Comparison of ENCODE assay signal across 27 mouse cellular contexts in the genomic region with DNA sequence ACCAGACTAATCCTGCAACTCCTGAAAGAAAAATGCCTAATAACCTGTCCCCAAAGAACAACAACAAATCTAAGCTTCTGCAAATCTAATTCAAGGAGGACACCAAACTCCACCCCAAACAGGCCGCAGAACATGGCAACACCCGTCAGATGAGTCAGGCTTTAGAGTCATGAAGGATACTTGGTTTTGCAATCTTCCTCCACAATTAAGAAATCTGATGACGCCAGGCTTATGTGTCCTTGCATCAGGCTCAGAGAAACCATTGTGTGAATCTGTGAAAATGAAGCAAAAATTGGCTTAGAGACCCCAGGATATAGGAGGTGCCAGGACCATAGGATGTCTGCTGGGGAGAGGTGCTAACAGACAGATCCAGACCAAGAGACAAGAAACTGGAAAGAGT.
A peak's percentile ranks its signal among the peaks of the same experiment; 100 is the strongest.
DNase-seq lines count a peak whose midpoint lies in the region; ATAC-seq and TF ChIP-seq lines count a peak whose summit lies in the region.
"Had no signal": no experiment of that assay in that cellular context is flagged by ENCODE, and none has a peak within 500 bp of the region (broad histone marks: within the 10 kb centered on the region; RNA-seq: fewer than 3 reads in every experiment).

No protein-coding gene starts in this region.

- no peaks in the 10 kb centered on the region for H3K27me3 ChIP-seq in lung, postnatal 0 days (replicated peaks; ENCODE audit: insufficient read depth, low read length)
- no peaks in the 10 kb centered on the region for H3K27me3 ChIP-seq in C2C12 (ENCODE audit: control insufficient read depth, insufficient read depth, insufficient read length)
- H3K27me3 ChIP-seq: forebrain, embryonic 13.5 days; heart, embryonic 13.5 days; hindbrain, embryonic 13.5 days; lung, embryonic 15.5 days; neural tube, embryonic 15.5 days; stomach, embryonic 15.5 days had no signal

- no peak for TF ChIP-seq EP300 in lung, postnatal 0 days (IDR thresholded peaks at IDR 0.05)

- no peaks in the 10 kb centered on the region for H3K4me1 ChIP-seq in lung, postnatal 0 days (ENCODE audit: insufficient read depth, low read depth, low read length)
- H3K4me1 ChIP-seq: forebrain, embryonic 13.5 days; heart, embryonic 13.5 days; hindbrain, embryonic 13.5 days; lung, embryonic 15.5 days; neural tube, embryonic 15.5 days; stomach, embryonic 15.5 days had no signal

- H3ac ChIP-seq in C2C12 (ENCODE audit: control insufficient read depth, insufficient read length, low read depth) = no peak overlapping the region

- TF ChIP-seq CTCF in lung, postnatal 0 days (IDR thresholded peaks at IDR 0.05) = no peak
- no peak for TF ChIP-seq CTCF in C2C12 (IDR thresholded peaks at IDR 0.05; ENCODE audit: control insufficient read depth, insufficient read depth, insufficient read length)

- WGBS in lung, postnatal 0 days = 71% methylated on average over 3 of the region's 3 CpGs

- no peak overlapping the region for H3K9ac ChIP-seq in lung, postnatal 0 days (replicated peaks; ENCODE audit: low read depth)
- H3K9ac ChIP-seq: forebrain, embryonic 13.5 days; heart, embryonic 13.5 days; hindbrain, embryonic 13.5 days; lung, embryonic 15.5 days; neural tube, embryonic 15.5 days; stomach, embryonic 15.5 days had no signal

- no peaks in the 10 kb centered on the region for H3K9me3 ChIP-seq in lung, postnatal 0 days (ENCODE audit: low read length)
- H3K9me3 ChIP-seq: forebrain, embryonic 13.5 days; heart, embryonic 13.5 days; hindbrain, embryonic 13.5 days; lung, embryonic 15.5 days; neural tube, embryonic 15.5 days; stomach, embryonic 15.5 days had no signal

- peak; percentile 1 to 29 for DNase-seq in adrenal gland, postnatal 36 days
- DNase-seq in adrenal gland, postnatal 4 days (ENCODE audit: low spot score in 2 of 2) = no peak
- peak; percentile 33 for DNase-seq in lung, postnatal 0 days (ENCODE audit: low spot score)
- no peak for DNase-seq in lung, postnatal 4 days
- no peak for DNase-seq in kidney, postnatal 10 days
- no peak for DNase-seq in kidney, postnatal 14 days
- DNase-seq: cerebellum, adult 11 months; cerebellum, adult 9-10 months; cerebellum, postnatal 36 days; gastrocnemius, postnatal 10 days; heart, postnatal 14 days; kidney, adult 8-10 months; layer of hippocampus, adult 9-11 months; liver; midbrain, embryonic 14.5 days; retina, postnatal 1 day; right cerebral cortex, postnatal 25 days; thymus, postnatal 14 days had no signal

- H3K36me3 ChIP-seq in lung, postnatal 0 days (ENCODE audit: insufficient read depth, low read length) = no peaks in the 10 kb centered on the region
- no peaks in the 10 kb centered on the region for H3K36me3 ChIP-seq in C2C12 (ENCODE audit: control insufficient read depth, insufficient read depth)
- H3K36me3 ChIP-seq: heart, embryonic 13.5 days; hindbrain, embryonic 13.5 days; lung, embryonic 15.5 days; neural tube, embryonic 15.5 days; stomach, embryonic 15.5 days had no signal

- H3K79me2 ChIP-seq in C2C12 (ENCODE audit: control insufficient read depth, insufficient read depth) = no peaks in the 10 kb centered on the region

- no peak overlapping the region for H3K27ac ChIP-seq in lung, postnatal 0 days (ENCODE audit: low read length)
- H3K27ac ChIP-seq: forebrain, embryonic 13.5 days; heart, embryonic 13.5 days; hindbrain, embryonic 13.5 days; kidney, postnatal 0 days; lung, embryonic 15.5 days; neural tube, embryonic 15.5 days; stomach, embryonic 15.5 days had no signal

- no peaks in the 10 kb centered on the region for H3K79me3 ChIP-seq in C2C12 (ENCODE audit: low read depth)

- no peak for ATAC-seq in lung, postnatal 0 days
- ATAC-seq: forebrain, embryonic 13.5 days; intestine, embryonic 16.5 days had no signal

- no peak overlapping the region for H3K4me2 ChIP-seq in lung, postnatal 0 days (replicated peaks; ENCODE audit: low read depth, low read length)
- H3K4me2 ChIP-seq: forebrain, embryonic 13.5 days; heart, embryonic 13.5 days; hindbrain, embryonic 13.5 days; lung, embryonic 15.5 days; neural tube, embryonic 15.5 days; stomach, embryonic 15.5 days had no signal

- no peak overlapping the region for H3K4me3 ChIP-seq in lung, postnatal 0 days (ENCODE audit: low read depth, low read length)
- H3K4me3 ChIP-seq in C2C12 (ENCODE audit: insufficient read depth, poor library complexity, severe bottlenecking) = no peak overlapping the region
- H3K4me3 ChIP-seq: forebrain, embryonic 13.5 days; heart, embryonic 13.5 days; hindbrain, embryonic 13.5 days; lung, embryonic 15.5 days; neural tube, embryonic 15.5 days; stomach, embryonic 15.5 days had no signal

TF ChIP-seq in C2C12, 6 proteins besides CTCF, POLR2A, EP300 and RAD21:
- no peak for TF ChIP-seq USF1 (IDR thresholded peaks at IDR 0.05; ENCODE audit: low read depth)
- no peak for TF ChIP-seq MYOD1 (IDR thresholded peaks at IDR 0.05; ENCODE audit: control insufficient read depth, insufficient read length, low read depth)
- peak; percentile 84 for TF ChIP-seq CEBPB (IDR thresholded peaks at IDR 0.05; ENCODE audit: low read depth)
- no peak for TF ChIP-seq FOSL1 (IDR thresholded peaks at IDR 0.05; ENCODE audit: insufficient read depth, low read length, poor library complexity, severe bottlenecking)
TF ChIP-seq in C2C12: peak in this region for 1.

Comparison
In these comparisons a context has a peak if more than half of its experiments do, and no peak if none do; other contexts are left out.
1. DNase-seq: peak in adrenal gland, postnatal 36 days (2 of 2) and lung, postnatal 0 days (single experiment); none in adrenal gland, postnatal 4 days (0 of 2), lung, postnatal 4 days (0 of 2), kidney, postnatal 10 days (single experiment) and kidney, postnatal 14 days (single experiment).